Mouse (Mus musculus) forebrain, postnatal 0 days (tissue): ENCODE measurements at regions not wholly inside any gene's neighbourhood (a gene's known extent, or its start where the extent isn't known, plus 50 kb on each side); places are given as distances from the start of the nearest gene placed in this dataset.
A peak's percentile ranks its signal among the peaks of the same experiment; 100 is the strongest.

ENCODE experiments used
- ATAC-seq: fragments of 200-750 bp; cut with Nextera tagmentation; 2 replicates; pipeline ENCODE4 v1.8.0; 2017; ENCODE audit warnings: mild to moderate bottlenecking, moderate library complexity
- DNase-seq: peaks from one replicate; pipeline ENCODE4 v3.0.0-alpha.2; 2015
- H3K27ac ChIP-seq: fragments of 300-500 bp; sonication (generic); 2 replicates; pipeline ENCODE4 v1.5.1; 2014; ENCODE audit warnings: low read depth, mild to moderate bottlenecking, antibody characterized with exemption, low read length, moderate library complexity, mixed read lengths
- H3K27me3 ChIP-seq: fragments of 300-500 bp; sonication (generic); 2 replicates; pipeline ENCODE4 v1.6.1; 2014; ENCODE audit warnings: mild to moderate bottlenecking, low read length, mixed read lengths; ENCODE audit not compliant: insufficient read depth
- H3K36me3 ChIP-seq: fragments of 300-500 bp; sonication (generic); 2 replicates; pipeline ENCODE4 v1.6.1; 2014; ENCODE audit warnings: mild to moderate bottlenecking, moderate library complexity; ENCODE audit not compliant: insufficient read depth
- H3K4me1 ChIP-seq: fragments of 300-500 bp; sonication (generic); 2 replicates; pipeline ENCODE4 v1.6.1; 2014; ENCODE audit warnings: antibody characterized with exemption; ENCODE audit not compliant: insufficient read depth
- H3K4me2 ChIP-seq: fragments of 300-500 bp; sonication (generic); 2 replicates; pipeline ENCODE4 v1.6.1; 2014; ENCODE audit warnings: low read depth, mild to moderate bottlenecking, moderate library complexity
- H3K4me3 ChIP-seq: fragments of 300-500 bp; sonication (generic); 2 replicates; pipeline ENCODE4 v1.5.1; 2014; ENCODE audit warnings: low read depth, low read length, mixed read lengths
- H3K9ac ChIP-seq: fragments of 300-500 bp; sonication (generic); 2 replicates; pipeline ENCODE4 v1.6.1; 2014; ENCODE audit warnings: mild to moderate bottlenecking
- H3K9me3 ChIP-seq: fragments of 300-500 bp; sonication (generic); 2 replicates; pipeline ENCODE4 v1.6.1; 2016; ENCODE audit warnings: low read length
- CTCF ChIP-seq: sonication (generic); IDR thresholded peaks from 2 replicates; pipeline ENCODE4 v1.5.1; 2016; ENCODE audit warnings: antibody characterized with exemption, control low read depth, low read depth
- WGBS: fragments of 180-500 bp; shearing (Covaris S2); extraction: QIAGEN DNeasy Blood & Tissue Kit; methylation state at CpG from one replicate; pipeline ENCODE4 v1.1.7; 2014; 5-methylcytosine and 5-hydroxymethylcytosine counted together

DNA sequence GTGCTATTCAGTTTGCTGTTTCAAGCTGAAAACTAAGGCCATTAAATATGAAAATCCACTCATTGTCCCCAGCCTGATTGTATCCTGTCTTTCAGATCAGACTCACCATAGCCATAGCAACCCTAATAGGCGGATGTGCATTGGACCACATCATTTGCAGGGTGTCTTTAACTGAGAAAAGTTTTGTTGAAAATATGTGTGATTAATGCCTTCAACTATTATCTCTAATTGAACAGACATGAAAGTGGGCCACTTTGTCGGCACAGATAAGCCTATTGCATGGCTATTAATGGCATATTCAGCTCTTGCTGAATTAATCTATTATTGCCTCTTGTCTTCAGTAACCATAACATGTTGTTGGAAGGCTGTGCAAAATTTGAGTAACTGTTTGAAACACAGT is 394.3 kb upstream of the Epha5 start:
- H3K27ac ChIP-seq: no peak overlapping the region
- no peak for ATAC-seq
- no peak for DNase-seq

DNA sequence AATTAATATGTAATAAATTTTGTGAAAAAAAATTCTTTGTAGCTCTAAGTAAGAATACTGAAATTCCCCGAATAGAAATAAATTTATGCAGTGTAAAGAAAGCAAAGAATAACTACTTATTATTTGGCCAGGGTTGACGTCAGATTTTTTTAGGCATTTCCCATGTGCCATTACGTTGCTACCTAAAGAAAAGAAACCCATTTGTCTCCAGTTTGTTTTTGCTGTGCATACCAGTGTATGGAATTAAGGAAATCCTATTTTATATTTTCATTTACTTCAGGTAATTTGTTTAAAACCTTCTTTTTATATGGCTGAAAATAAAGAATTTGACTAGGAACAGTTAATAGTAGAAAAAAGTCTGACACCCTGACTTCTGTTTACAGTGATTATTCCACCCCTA is 393.7 kb upstream of the Epha5 start:
- Histone ChIP-seq H3K4me3 (no peak overlapping the region), H3K4me1 (no peaks in the 10 kb centered on the region), H3K9me3 (no peaks in the 10 kb centered on the region), H3K4me2 (no peak overlapping the region), H3K36me3 (no peaks in the 10 kb centered on the region), H3K27ac (no peak overlapping the region), H3K27me3 (no peaks in the 10 kb centered on the region), H3K9ac (no peak overlapping the region)
- no peak for TF ChIP-seq CTCF
- no peak for DNase-seq
- ATAC-seq: no peak
- 25% methylated on average over 3 of the region's 3 CpGs for WGBS

More for the DNA sequence above, 394.3 kb upstream of the Epha5 start:
- no peaks in the 10 kb centered on the region for H3K27me3 ChIP-seq
- H3K4me1 ChIP-seq: no peaks in the 10 kb centered on the region
- H3K9me3 ChIP-seq: no peaks in the 10 kb centered on the region
- H3K4me3 ChIP-seq: no peak overlapping the region
- WGBS: 15% methylated on average over 2 of the region's 2 CpGs
- no peak for TF ChIP-seq CTCF
- H3K9ac ChIP-seq: no peak overlapping the region
- H3K36me3 ChIP-seq: no peaks in the 10 kb centered on the region
- no peak overlapping the region for H3K4me2 ChIP-seq

DNA sequence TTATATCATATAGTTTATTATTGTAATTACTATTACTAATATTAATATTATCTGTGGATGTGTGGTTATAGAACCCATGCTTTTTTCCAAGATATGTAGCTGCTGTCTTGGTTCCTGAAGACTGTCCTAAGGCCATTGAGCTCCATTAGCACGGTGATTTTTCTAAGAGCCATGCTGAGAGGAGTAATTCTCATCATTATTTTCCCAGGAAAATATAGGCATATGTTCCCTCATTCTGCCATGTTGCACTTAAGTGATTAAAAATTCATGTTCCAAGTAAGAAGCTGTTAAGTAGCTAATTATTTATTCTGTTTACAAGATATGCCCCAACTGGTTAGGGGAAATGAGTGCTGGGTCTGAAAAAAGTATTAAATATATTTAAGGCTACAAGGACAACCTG is 345.4 kb upstream of the Epha5 start:
- H3K27ac ChIP-seq: no peak overlapping the region
- no peaks in the 10 kb centered on the region for H3K9me3 ChIP-seq
- 39% methylated on average over 1 of the region's 1 CpGs for WGBS
- no peaks in the 10 kb centered on the region for H3K4me1 ChIP-seq
- no peak for TF ChIP-seq CTCF
- no peak overlapping the region for H3K4me3 ChIP-seq
- no peaks in the 10 kb centered on the region for H3K27me3 ChIP-seq
- DNase-seq (no peak), ATAC-seq (no peak)
- no peak overlapping the region for H3K4me2 ChIP-seq
- H3K9ac ChIP-seq: no peak overlapping the region
- no peaks in the 10 kb centered on the region for H3K36me3 ChIP-seq

DNA sequence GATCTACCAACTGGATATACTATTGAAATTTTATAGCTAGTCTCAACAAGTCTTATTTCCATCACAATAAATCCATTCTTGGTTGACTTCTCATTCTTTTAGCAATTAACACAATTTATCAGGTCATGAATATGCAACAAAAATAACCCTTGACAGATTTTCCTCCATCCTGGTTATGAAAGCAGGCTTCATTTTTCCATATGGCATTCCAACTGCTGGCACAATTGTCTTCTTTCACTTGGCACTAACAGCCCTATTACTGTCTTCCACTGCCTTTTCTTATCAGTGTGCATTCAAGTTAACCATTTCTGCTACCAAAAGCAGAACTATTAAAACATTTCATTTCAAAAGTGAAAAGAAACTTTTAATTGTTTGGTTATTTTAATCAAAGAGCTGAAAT is 334.9 kb upstream of the Epha5 start:
- H3K9me3 ChIP-seq: no peaks in the 10 kb centered on the region
- TF ChIP-seq CTCF: no peak
- no peaks in the 10 kb centered on the region for H3K36me3 ChIP-seq
- H3K9ac ChIP-seq: no peak overlapping the region
- H3K27me3 ChIP-seq: no peaks in the 10 kb centered on the region
- H3K4me1 ChIP-seq: no peaks in the 10 kb centered on the region
- H3K4me2 ChIP-seq: no peak overlapping the region
- peak; percentile 43; the same call in 1 of the 2 replicates for ATAC-seq
- DNase-seq: peak; percentile 59
- H3K27ac ChIP-seq: no peak overlapping the region
- no peak overlapping the region for H3K4me3 ChIP-seq

DNA sequence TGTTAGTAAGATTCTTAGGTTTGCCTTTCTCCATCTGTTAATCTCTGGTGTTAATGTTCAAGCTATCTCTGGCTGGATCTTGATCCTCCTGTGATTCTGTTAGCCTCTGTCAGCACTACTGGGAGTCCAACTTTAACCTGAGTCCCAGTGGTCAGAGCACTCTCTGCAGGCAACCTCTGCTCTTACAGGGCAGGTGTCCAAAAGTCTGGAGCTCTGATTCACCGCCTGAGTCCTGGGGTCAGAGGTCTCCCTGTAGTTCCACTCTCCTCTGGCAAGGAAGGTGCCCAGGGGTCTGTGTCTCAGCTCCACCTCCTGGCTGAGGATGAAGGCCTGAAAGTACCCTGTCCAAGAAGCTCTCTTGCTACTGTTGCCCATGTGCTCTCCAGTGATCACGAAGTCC is 288.3 kb upstream of the Epha5 start:
- no peaks in the 10 kb centered on the region for H3K27me3 ChIP-seq
- H3K27ac ChIP-seq: no peak overlapping the region
- TF ChIP-seq CTCF: no peak
- H3K4me2 ChIP-seq: no peak overlapping the region
- WGBS: 87% methylated on average over 2 of the region's 2 CpGs
- ATAC-seq (no peak), DNase-seq (no peak)
- no peak overlapping the region for H3K9ac ChIP-seq
- no peak overlapping the region for H3K4me3 ChIP-seq
- no peaks in the 10 kb centered on the region for H3K4me1 ChIP-seq
- no peaks in the 10 kb centered on the region for H3K9me3 ChIP-seq
- H3K36me3 ChIP-seq: no peaks in the 10 kb centered on the region

DNA sequence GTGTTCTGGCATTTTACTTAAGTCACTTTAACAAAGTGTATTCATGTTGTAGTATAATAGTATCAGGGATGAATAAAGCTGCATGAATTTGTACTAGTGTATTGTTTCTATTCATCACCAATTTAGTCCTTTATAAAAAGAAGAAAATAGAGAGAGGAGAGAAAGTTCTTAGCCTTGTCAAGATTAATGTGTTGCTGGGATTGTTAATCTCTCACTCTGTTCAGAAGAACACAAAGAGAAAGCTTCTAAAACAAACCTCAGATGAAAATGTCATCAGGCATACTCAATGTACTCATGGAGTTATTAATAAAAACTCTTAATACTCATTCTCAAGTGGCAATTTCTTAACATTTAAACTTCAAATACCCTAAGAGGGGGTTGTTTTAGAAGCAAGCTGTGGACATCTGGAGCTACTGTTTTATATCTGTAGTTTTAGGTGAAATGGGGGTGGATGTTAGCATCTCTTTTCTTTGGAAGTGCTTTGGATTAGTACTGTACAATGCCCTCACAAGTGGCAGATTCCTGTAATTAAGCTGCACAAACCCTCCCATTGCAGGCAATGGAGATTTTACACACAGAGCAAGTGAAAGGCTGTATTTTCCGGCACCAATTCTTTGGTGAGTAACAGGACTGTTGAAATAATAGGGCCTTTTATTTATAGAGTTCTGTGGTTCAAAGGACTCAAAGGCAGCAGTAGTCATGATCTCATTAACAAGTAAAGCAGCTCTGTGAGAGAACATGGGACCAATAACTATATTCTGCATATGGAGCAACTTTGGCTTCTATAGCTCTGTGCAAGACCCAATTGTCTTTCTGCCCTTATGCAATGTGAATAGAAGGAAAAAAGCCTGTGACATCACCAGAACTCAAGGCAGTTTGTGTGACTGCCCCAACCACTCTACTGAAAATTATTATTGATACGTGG is 273.4 kb upstream of the Epha5 start:
- Histone ChIP-seq H3K27ac (no peak overlapping the region), H3K4me3 (no peak overlapping the region), H3K9ac (no peak overlapping the region), H3K4me1 (no peaks in the 10 kb centered on the region), H3K36me3 (no peaks in the 10 kb centered on the region), H3K9me3 (no peaks in the 10 kb centered on the region), H3K4me2 (no peak overlapping the region), H3K27me3 (no peaks in the 10 kb centered on the region)
- TF ChIP-seq CTCF: no peak
- no peak for DNase-seq
- ATAC-seq: peak; percentile 54
- 11% methylated on average over 2 of the region's 2 CpGs for WGBS

- no peak for ATAC-seq
- no peaks in the 10 kb centered on the region for H3K36me3 ChIP-seq
Measured at GRCm38 (mm10) chr5:84687534-84687933, 270.4 kb upstream of the Epha5 start.

More at GRCm38 (mm10) chr5:84687534-84687933, 270.4 kb upstream of the Epha5 start:
- Histone ChIP-seq H3K9me3 (no peaks in the 10 kb centered on the region), H3K4me1 (no peaks in the 10 kb centered on the region), H3K4me2 (no peak overlapping the region), H3K4me3 (no peak overlapping the region), H3K27ac (no peak overlapping the region), H3K9ac (no peak overlapping the region), H3K27me3 (no peaks in the 10 kb centered on the region)
- no peak for TF ChIP-seq CTCF
- DNase-seq: no peak
